Mouse (Mus musculus) lung, postnatal 0 days (tissue): ENCODE data around the gene Crabp2.
A peak's percentile ranks its signal among the peaks of the same experiment; 100 is the strongest.

Experiments
- CTCF ChIP-seq: IDR thresholded peaks from 2 replicates; pipeline ENCODE4 v1.5.1; 2016; ENCODE audit warnings: antibody characterized with exemption, mild to moderate bottlenecking
- EP300 ChIP-seq: IDR thresholded peaks from 2 replicates; pipeline ENCODE4 v1.6.1; 2016; ENCODE audit warnings: antibody characterized with exemption, mild to moderate bottlenecking, control low read depth

DNA sequence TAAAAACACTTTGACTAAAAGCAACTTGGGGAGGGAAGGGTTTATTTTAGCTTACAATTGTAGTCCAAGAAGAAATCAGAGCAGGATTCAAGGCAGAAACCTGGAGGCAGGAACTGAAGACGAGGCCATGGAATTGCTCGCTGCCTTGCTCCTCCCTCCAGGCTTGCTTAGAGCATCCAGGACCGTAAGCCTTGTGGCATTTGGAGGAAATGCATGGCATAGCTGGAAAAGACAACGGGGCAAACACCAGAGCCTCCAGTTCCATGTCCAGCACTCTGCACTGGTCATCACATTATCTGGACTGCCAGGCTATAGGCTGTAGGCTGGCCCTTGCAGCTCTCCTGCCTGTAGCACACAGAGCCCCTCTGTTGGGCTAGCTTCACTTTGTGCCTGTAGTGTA, 14.0 kb upstream of the Crabp2 start:
- peak; percentile 20; the same call in 1 of the 2 replicates for TF ChIP-seq CTCF
- no peak for TF ChIP-seq EP300
